Mouse (Mus musculus): ENCODE data around the gene Stx8. TPM values are rescaled to one million over a fixed set of nuclear protein-coding genes. Genes with fewer than 3 reads are reported as not detected.

Gene Stx8
- total and polyA plus RNA-seq, 3 experiments: 29.5 to 152 (median 30.9) TPM

DNA sequence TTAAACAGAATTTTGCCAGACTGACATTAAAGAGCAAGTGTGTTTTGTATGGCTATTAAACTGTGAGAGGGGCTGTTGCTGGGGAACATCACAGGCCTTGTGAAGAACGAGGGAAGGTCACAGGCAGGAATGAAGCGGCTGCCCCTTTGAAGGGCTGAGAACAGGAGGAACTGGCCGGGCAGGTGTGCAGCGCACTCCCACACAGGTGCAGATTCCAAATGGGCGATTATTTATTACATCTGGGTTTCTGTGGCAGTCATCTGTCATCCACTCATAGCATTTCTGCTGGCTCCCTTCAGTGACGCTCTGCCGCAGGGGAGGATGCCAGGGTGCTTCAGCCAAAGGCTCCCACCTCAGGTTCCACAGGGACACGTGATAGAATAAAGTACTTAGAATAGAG is 170.7 kb downstream of the Stx8 start:
- H3K9me3 ChIP-seq (replicated peaks; ENCODE audit: insufficient read depth, low read length): no peaks in the 10 kb centered on the region
- no peak for DNase-seq (ENCODE audit: low read depth, low spot score)
- no peaks in the 10 kb centered on the region for H3K4me1 ChIP-seq (ENCODE audit: control insufficient read depth in 1 of 2, insufficient read depth in 2 of 2, low read length in 2 of 2)
- H3K4me3 ChIP-seq (ENCODE audit: control insufficient read depth in 1 of 2, insufficient read depth in 1 of 2, low read depth in 2 of 2, low read length in 2 of 2): no peak overlapping the region
- H3K27ac ChIP-seq (ENCODE audit: control insufficient read depth, low read depth, low read length): no peak overlapping the region
- H3K9ac ChIP-seq (ENCODE audit: control insufficient read depth, low read depth, low read length, poor library complexity, severe bottlenecking): no peak overlapping the region
- no peaks in the 10 kb centered on the region for H3K79me2 ChIP-seq (ENCODE audit: control insufficient read depth, insufficient read depth, low read length, poor library complexity)
- no peaks in the 10 kb centered on the region for H3K36me3 ChIP-seq (ENCODE audit: control insufficient read depth in 1 of 2, insufficient read depth in 2 of 2, low read length in 2 of 2)
- no peaks in the 10 kb centered on the region for H3K27me3 ChIP-seq (ENCODE audit: control insufficient read depth in 1 of 2, insufficient read depth in 2 of 2, low read length in 2 of 2)
- TF ChIP-seq NELFE (IDR thresholded peaks at IDR 0.05; ENCODE audit: low read depth, low read length) (no peak), BHLHE40 (IDR thresholded peaks at IDR 0.05; ENCODE audit: borderline replicate concordance, low read depth, low read length) (no peak), SIN3A (IDR thresholded peaks at IDR 0.05; ENCODE audit: low read length) (no peak), CHD1 (IDR thresholded peaks at IDR 0.05; ENCODE audit: low read depth, low read length) (no peak), NRF1 (IDR thresholded peaks at IDR 0.05; ENCODE audit: insufficient read depth, low read depth, low read length, poor library complexity, severe bottlenecking) (no peak), GABPA (IDR thresholded peaks at IDR 0.05; ENCODE audit: low read depth, low read length) (no peak), POLR2AphosphoS5 (IDR thresholded peaks at IDR 0.05; ENCODE audit: borderline replicate concordance, low read depth, low read length) (no peak), ZMIZ1 (IDR thresholded peaks at IDR 0.05; ENCODE audit: low read depth, low read length) (no peak), MXI1 (IDR thresholded peaks at IDR 0.05; ENCODE audit: low read depth, low read length) (no peak), KAT2A (conservative IDR thresholded peaks at IDR 0.05; ENCODE audit: low read depth, low read length) (no peak), UBTF (IDR thresholded peaks at IDR 0.05; ENCODE audit: borderline replicate concordance, insufficient read depth, low read depth, low read length) (no peak), MAZ (IDR thresholded peaks at IDR 0.05; ENCODE audit: low read depth, low read length) (no peak), CTCF (IDR thresholded peaks at IDR 0.05 in 2 of 3, conservative IDR thresholded peaks at IDR 0.05 in 1 of 3; ENCODE audit: control insufficient read depth in 1 of 3, insufficient read depth in 1 of 3, low read depth in 2 of 3, low read length in 3 of 3, poor library complexity in 1 of 3, severe bottlenecking in 1 of 3) (no peak), MAFK (IDR thresholded peaks at IDR 0.05; ENCODE audit: borderline replicate concordance, low read depth, low read length) (no peak), TAL1 (IDR thresholded peaks at IDR 0.05; ENCODE audit: low read length) (no peak), EP300 (IDR thresholded peaks at IDR 0.05; ENCODE audit: low read depth in 1 of 2, low read length in 2 of 2) (no peak), MYB (IDR thresholded peaks at IDR 0.05; ENCODE audit: low read depth, low read length) (no peak), POLR2A (IDR thresholded peaks at IDR 0.05; ENCODE audit: control insufficient read depth in 1 of 2, insufficient read depth in 1 of 2, low read depth in 1 of 2, low read length in 2 of 2, poor library complexity in 1 of 2) (no peak), HCFC1 (IDR thresholded peaks at IDR 0.05; ENCODE audit: low read depth, low read length) (no peak), JUND (IDR thresholded peaks at IDR 0.05; ENCODE audit: low read depth, low read length) (no peak)

GRCm38 (mm10) chr11:68142296-68142695 is 176.3 kb downstream of the Stx8 start:
- no peaks in the 10 kb centered on the region for H3K27me3 ChIP-seq (ENCODE audit: control insufficient read depth in 1 of 2, insufficient read depth in 2 of 2, low read length in 2 of 2)
- H3K9me3 ChIP-seq (replicated peaks; ENCODE audit: insufficient read depth, low read length): no peaks in the 10 kb centered on the region
- no peaks in the 10 kb centered on the region for H3K36me3 ChIP-seq (ENCODE audit: control insufficient read depth in 1 of 2, insufficient read depth in 2 of 2, low read length in 2 of 2)
- no peak overlapping the region for H3K4me3 ChIP-seq (ENCODE audit: control insufficient read depth in 1 of 2, insufficient read depth in 1 of 2, low read depth in 2 of 2, low read length in 2 of 2)
- TF ChIP-seq ZMIZ1 (IDR thresholded peaks at IDR 0.05; ENCODE audit: low read depth, low read length) (no peak), RAD21 (IDR thresholded peaks at IDR 0.05; ENCODE audit: low read depth, low read length) (no peak), ETS1 (IDR thresholded peaks at IDR 0.05; ENCODE audit: low read depth, low read length) (no peak)
- no peak for DNase-seq (ENCODE audit: low read depth, low spot score)
- no peaks in the 10 kb centered on the region for H3K79me2 ChIP-seq (ENCODE audit: control insufficient read depth, insufficient read depth, low read length, poor library complexity)
- H3K27ac ChIP-seq (ENCODE audit: control insufficient read depth, low read depth, low read length): no peak overlapping the region
- no peak overlapping the region for H3K9ac ChIP-seq (ENCODE audit: control insufficient read depth, low read depth, low read length, poor library complexity, severe bottlenecking)
- no peaks in the 10 kb centered on the region for H3K4me1 ChIP-seq (ENCODE audit: control insufficient read depth in 1 of 2, insufficient read depth in 2 of 2, low read length in 2 of 2)
